Mouse (Mus musculus): ENCODE results near the gene 6430550D23Rik.
"Not testable (repeated sequence)": the region's sequence is repeated elsewhere in the genome, so short reads cannot be mapped to it uniquely, and the experiment has no call there.

6430550D23Rik gene

GRCm38 (mm10) chr2:155952006-155952405 is 55.8 kb downstream of the 6430550D23Rik start:
- DNase-seq = peak in 1 of 2 experiments; percentile 43

DNA sequence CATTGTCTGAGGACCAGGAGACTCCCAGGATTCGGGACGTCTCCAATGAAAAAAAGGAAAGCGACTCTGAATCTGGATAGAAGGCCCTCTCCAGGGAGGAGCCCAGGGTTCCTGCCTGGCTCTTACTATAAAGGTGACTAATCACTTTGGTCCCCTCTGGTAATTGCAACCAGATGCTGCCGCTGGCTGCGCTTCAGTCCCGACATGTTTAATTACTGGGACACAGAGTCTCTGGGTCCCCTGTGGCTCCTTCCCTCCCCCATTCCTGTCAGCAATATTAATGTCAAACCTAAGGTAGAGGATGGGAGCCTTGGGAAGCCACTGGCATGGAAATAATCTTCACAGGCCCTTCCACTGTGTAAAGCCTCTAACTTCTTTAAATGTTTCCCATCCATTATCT is 58.4 kb downstream of the 6430550D23Rik start:
- no peak for DNase-seq

DNA sequence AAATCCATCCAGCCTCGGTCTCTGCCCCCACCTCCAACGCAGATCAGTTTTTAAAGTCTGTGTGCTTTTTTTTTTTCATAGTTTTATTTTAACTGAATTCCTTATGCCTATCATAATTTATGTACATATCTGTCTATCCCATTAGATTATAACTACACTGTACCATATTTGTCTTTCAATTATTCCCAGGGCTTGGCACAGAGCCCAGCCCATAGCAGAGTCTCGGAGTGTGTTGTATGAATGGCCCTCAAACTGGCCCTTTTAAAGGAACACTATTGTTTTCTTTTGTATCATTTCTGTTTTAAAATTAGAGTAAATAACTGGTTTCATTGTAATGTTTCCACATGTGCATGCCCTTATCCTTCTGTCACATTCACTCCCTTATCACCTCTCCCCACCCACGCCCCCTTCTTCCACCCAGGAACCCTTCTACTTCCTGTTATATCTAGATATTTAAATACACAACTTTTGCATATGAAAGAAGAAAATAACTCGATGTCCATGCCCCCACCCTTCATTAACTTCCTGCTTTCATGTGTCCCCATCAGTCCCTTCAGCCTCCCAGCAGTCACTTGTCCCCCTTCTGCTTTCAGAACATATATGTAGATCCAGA is 60.3 kb downstream of the 6430550D23Rik start:
- no peak for DNase-seq

DNA sequence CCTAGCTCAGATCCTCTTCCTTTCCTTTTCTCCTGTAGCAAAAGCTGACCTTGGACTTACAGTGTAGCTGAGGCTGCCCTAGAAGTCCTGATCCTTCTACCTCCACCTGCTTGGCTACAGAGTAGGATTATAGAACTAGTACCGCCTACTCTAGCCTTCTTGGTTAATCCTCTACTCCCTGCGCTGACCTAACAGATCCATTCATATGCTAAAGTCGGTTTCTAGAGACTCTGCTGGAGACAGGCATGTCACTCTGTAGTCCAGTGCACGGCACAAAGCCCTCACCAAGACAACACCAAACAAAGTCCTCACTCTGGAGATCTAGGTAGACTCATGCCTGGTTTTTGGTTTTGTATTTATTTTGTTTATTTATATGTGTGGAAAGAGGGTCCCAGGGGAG is 61.3 kb downstream of the 6430550D23Rik start:
- DNase-seq = no peak

- DNase-seq = peak; percentile 20 to 52
Observed at GRCm38 (mm10) chr2:155946069-155946468, 61.7 kb downstream of the 6430550D23Rik start.

DNA sequence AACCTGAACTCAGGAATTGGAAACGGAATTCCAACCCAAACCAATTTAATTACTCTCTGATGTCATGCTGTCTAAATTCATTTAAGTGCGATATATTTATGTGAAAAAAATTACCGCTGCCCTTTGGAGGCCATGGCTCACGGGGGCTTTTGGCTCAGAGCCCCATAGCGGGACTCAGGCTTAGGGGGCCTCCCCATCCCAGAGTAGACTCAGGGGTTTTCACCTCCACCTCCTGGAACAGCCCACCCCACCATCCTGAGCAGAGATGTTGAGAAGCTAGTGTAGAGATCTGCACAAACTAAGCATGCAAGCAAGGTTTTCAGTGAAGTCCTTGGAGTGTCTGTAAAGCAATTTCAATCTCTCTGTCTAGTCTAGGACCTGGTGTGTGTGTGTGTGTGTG is 62.2 kb downstream of the 6430550D23Rik start:
- DNase-seq = no peak

- DNase-seq = no peak
Observed at GRCm38 (mm10) chr2:155945124-155945523, 62.7 kb downstream of the 6430550D23Rik start, which contains the start of gene Gdf5. Gene Gdf5 (minus strand): TSS chr2:155945367.

DNA sequence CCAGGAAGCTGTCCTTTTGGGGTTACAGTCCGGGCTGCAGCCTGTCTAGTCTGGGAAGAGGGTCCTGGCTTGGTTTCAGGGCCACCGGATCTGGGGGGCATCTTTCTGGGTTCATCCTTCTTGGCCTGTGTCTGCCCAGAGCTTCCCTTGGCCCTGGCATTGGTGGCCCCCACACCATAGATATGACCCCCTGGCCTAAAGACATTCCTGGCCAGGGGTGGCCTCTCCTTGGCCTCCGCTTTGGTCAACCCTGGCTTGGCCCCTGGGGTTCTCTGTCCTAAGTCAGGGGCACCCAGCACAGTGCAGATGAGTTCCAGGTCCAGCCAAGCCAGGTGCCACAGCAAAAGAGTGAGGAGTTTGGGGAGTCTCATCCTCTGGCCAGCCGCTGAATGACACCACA is 63.1 kb downstream of the 6430550D23Rik start:
- no peak for DNase-seq

- no peak for DNase-seq
Observed at GRCm38 (mm10) chr2:155943463-155943862, 64.3 kb downstream of the 6430550D23Rik start.

- no peak for DNase-seq
Observed at GRCm38 (mm10) chr2:155941697-155942442, 65.9 kb downstream of the 6430550D23Rik start.

DNA sequence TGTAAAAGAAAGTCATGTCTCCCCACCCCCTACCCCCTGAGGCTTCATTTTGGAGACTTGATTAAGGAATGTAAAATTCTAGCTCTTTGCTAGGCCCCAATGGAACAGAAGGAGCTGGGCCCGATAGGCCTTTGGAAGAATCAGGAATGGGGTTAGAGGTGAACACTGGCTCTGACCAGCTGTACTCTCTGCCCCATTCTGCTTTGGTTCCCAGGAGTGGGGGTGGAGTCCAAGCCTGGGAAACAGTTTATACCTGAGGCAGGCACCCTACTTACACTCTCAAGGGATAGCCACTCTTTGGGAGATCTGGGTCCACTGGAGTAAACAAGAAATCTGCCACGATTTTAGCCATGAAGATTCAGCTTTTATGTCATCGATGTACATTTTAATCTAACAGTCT is 67.1 kb downstream of the 6430550D23Rik start, which contains the start of gene Gm15557:
Gm15557 (plus strand) TSS at position 48 of the 400 bp plus-strand sequence.
- no peak for DNase-seq

DNA sequence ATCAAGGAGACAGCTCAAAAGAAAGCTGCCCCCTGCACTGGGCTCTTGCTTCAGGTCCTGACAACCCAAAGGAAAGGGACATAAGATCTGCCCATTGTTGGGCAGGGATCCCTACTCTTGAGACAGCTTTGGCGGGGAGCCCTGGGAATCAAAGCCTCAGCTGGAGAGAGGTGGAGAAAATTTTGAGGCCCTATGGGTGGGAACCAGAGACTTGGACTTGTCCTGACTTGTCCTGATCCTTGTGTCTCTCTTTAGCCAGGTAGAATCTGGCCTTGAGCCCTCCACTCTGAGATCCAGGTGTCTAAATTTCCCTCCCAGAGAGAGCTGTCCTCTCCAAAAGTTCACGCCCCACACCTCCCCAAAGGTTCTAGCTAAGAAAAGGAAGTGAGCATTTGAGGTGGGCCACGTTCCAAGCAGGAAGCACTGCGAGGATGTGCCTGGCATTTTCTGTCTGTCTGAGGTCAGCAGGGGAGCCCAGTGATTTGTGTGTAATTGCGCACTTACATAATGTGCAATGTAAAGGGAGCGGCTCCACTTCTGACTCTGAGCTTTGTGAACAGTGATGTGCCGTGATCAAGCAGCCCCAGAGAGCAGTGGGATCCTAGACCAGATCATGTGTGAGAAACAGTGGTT is 67.8 kb downstream of the 6430550D23Rik start:
- no peak for DNase-seq

GRCm38 (mm10) chr2:155929531-155930442 is 78.0 kb downstream of the 6430550D23Rik start, which contains the start of gene Uqcc1:
Gene Uqcc1 (minus strand): TSS chr2:155930310.
- peak; percentile 75 to 84 for DNase-seq

- DNase-seq = no peak
Observed at GRCm38 (mm10) chr2:155928711-155929345, 78.9 kb downstream of the 6430550D23Rik start.

DNA sequence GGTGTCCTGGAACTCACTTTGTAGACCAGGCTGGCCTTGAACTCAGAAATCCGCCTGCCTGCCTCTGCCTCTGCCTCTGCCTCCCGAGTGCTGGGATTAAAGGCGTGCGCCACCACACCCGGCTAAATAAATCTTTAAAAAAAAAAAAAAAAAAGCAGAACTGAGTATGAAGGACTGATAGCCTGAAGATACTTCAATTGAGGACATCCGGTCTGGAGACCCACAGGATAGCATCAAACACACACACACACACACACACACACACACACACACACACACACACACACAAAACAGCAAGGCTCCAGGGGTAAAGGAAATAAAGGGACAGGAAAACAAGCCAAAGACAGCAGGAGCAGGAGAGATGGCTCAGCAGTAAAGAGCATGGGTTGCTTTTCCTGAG is 82.6 kb downstream of the 6430550D23Rik start:
- not testable (repeated sequence) for DNase-seq

Data from spleen, adult 18-20 months (tissue).